Mouse (Mus musculus) left cerebral cortex, adult 2 months (tissue): ENCODE data around the gene Wfdc16. TPM values are rescaled to one million over a fixed set of nuclear protein-coding genes. Genes with fewer than 3 reads are reported as not detected.

Source experiments
- total RNA-seq, 2 experiments: library from RNA; stranded (reverse); gene quantifications; 2 replicates each; pipeline ENCODE4 v1.2.3; 2021

Gene Wfdc16
- total RNA-seq, 2 experiments from 2014 or later = not detected

Other genes with a start within 250 kb of the Wfdc16 start
- gene Slpi, start 249.7 kb downstream of the Wfdc16 start, total RNA-seq = not detected
- under 1 TPM; 0.20 to 0.23 TPM for gene Rbpjl, start 235.7 kb downstream of the Wfdc16 start, total RNA-seq
- 10 to 100 TPM; 10.4 to 11.0 TPM for gene Matn4, start 233.6 kb downstream of the Wfdc16 start, total RNA-seq
- gene Sdc4, start 194.9 kb downstream of the Wfdc16 start, total RNA-seq = 10 to 100 TPM; 78.7 to 93.2 TPM
- gene Sys1, start 181.8 kb downstream of the Wfdc16 start, total RNA-seq = 10 to 100 TPM; 40.8 to 41.3 TPM
- 10 to 100 TPM; 10.2 to 14.1 TPM for gene Gm20458, start 177.8 kb downstream of the Wfdc16 start, total RNA-seq
- gene Trp53tg5, start 165.1 kb downstream of the Wfdc16 start, total RNA-seq = not detected
- 100 to 1,000 TPM; 102 to 106 TPM for gene Dbndd2, start 152.7 kb downstream of the Wfdc16 start, total RNA-seq
- gene Pigt, start 141.3 kb downstream of the Wfdc16 start, total RNA-seq = 10 to 100 TPM; 86.3 to 87.0 TPM
- 1 to 10 TPM in 1 of 2 experiments, under 1 TPM in 1; 0.70 to 1.3 TPM for gene Wfdc2, start 76.4 kb downstream of the Wfdc16 start, total RNA-seq
- gene Spint3, start 65.3 kb downstream of the Wfdc16 start, total RNA-seq = not detected
- not detected for gene Wfdc6a, start 53.3 kb downstream of the Wfdc16 start, total RNA-seq
- not detected for gene Eppin, start 45.2 kb downstream of the Wfdc16 start, total RNA-seq
- not detected for gene Wfdc6b, start 25.3 kb downstream of the Wfdc16 start, total RNA-seq
- not detected for gene Wfdc8, start 25.2 kb downstream of the Wfdc16 start, total RNA-seq
- not detected for gene Wfdc10, start 17.2 kb upstream of the Wfdc16 start, total RNA-seq
- gene Wfdc9, start 17.8 kb upstream of the Wfdc16 start, total RNA-seq = not detected
- gene Wfdc11, start 35.3 kb upstream of the Wfdc16 start, total RNA-seq = not detected
- gene Wfdc13, start 46.3 kb upstream of the Wfdc16 start, total RNA-seq = not detected
- not detected for gene Spint4, start 59.7 kb upstream of the Wfdc16 start, total RNA-seq
- not detected for gene Spint5, start 76.5 kb upstream of the Wfdc16 start, total RNA-seq
- gene Wfdc3, start 107.1 kb upstream of the Wfdc16 start, total RNA-seq = 1 to 10 TPM; 1.4 to 1.6 TPM
- 10 to 100 TPM; 37.6 to 37.9 TPM for gene Dnttip1, start 107.2 kb upstream of the Wfdc16 start, total RNA-seq
- gene Ube2c, start 131.1 kb upstream of the Wfdc16 start, total RNA-seq = under 1 TPM in 1 of 2 experiments, not detected in 1; 0.36 TPM
- 1 to 10 TPM in 1 of 2 experiments, not detected in 1; 1.1 TPM for gene Tnnc2, start 141.2 kb upstream of the Wfdc16 start, total RNA-seq
- 10 to 100 TPM; 54.4 to 57.2 TPM for gene Snx21, start 147.0 kb upstream of the Wfdc16 start, total RNA-seq
- gene Acot8, start 166.1 kb upstream of the Wfdc16 start, total RNA-seq = 10 to 100 TPM; 26.6 to 28.3 TPM
- gene Zswim3, start 166.3 kb upstream of the Wfdc16 start, total RNA-seq = 1 to 10 TPM; 8.6 to 9.0 TPM
- gene Zswim1, start 183.9 kb upstream of the Wfdc16 start, total RNA-seq = 10 to 100 TPM; 21.7 to 22.7 TPM
- under 1 TPM; 0.45 to 0.58 TPM for gene Spata25, start 189.7 kb upstream of the Wfdc16 start, total RNA-seq
- gene Ctsa, start 194.1 kb upstream of the Wfdc16 start, total RNA-seq = 10 to 100 TPM; 89.5 to 96.2 TPM
- 1 to 10 TPM; 3.9 to 5.3 TPM for gene Neurl2, start 194.7 kb upstream of the Wfdc16 start, total RNA-seq
- gene Pltp, start 218.9 kb upstream of the Wfdc16 start, total RNA-seq = 10 to 100 TPM; 78.1 to 82.4 TPM
- gene Pcif1, start 240.5 kb upstream of the Wfdc16 start, total RNA-seq = 10 to 100 TPM; 44.8 to 48.8 TPM